Comparison of ENCODE assay signal across 19 mouse cellular contexts in the genomic region with DNA sequence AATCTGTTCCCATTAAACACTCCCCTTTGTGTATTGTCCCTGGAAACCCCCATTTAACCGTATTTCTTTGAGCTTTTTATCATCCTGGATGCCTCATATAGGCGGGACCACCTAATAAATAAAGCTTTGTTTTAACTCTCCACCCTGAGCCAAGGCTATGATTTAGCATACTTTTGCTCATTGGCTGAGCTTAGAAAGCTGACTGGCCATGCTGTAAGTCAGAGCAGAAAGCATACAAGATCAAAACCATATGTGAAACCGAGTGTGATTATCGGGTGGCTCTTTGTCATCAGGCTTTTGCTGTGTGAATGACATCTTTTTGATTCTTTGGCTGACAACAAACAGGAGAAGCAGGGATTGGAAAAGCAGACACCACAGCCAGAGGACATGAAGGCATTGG.
A peak's percentile ranks its signal among the peaks of the same experiment; 100 is the strongest.
DNase-seq lines count a peak whose midpoint lies in the region; ATAC-seq lines count a peak whose summit lies in the region.
"Had no signal": no experiment of that assay in that cellular context is flagged by ENCODE, and none has a peak within 500 bp of the region (broad histone marks: within the 10 kb centered on the region; RNA-seq: fewer than 3 reads in every experiment).

No protein-coding gene starts in this region.

- H3K9ac ChIP-seq in embryonic facial prominence, embryonic 14.5 days (ENCODE audit: low read depth, low read length) = no peak overlapping the region
- H3K9ac ChIP-seq in limb, embryonic 13.5 days = no peak overlapping the region
- no peak overlapping the region for H3K9ac ChIP-seq in midbrain, embryonic 13.5 days (replicated peaks)
- no peak overlapping the region for H3K9ac ChIP-seq in hindbrain, embryonic 12.5 days
- H3K9ac ChIP-seq: heart, embryonic 13.5 days; hindbrain, embryonic 15.5 days; liver, embryonic 14.5 days had no signal

- H3K27ac ChIP-seq in heart, embryonic 10.5 days = no peak overlapping the region
- H3K27ac ChIP-seq in embryonic facial prominence, embryonic 14.5 days (replicated peaks; ENCODE audit: low read depth, low read length) = no peak overlapping the region
- H3K27ac ChIP-seq in limb, embryonic 13.5 days = no peak overlapping the region
- H3K27ac ChIP-seq in midbrain, embryonic 13.5 days = no peak overlapping the region
- H3K27ac ChIP-seq in hindbrain, embryonic 12.5 days = no peak overlapping the region
- H3K27ac ChIP-seq: gastrocnemius, adult 2 months; heart, embryonic 13.5 days; hindbrain, embryonic 15.5 days; liver, embryonic 14.5 days had no signal

- DNase-seq in heart, embryonic 10.5 days (ENCODE audit: low spot score) = peak; percentile 67
- no peak for DNase-seq in heart, adult 9 months (ENCODE audit: low spot score in 2 of 2)
- DNase-seq in embryo, embryonic 10.5 days (ENCODE audit: low spot score) = peak; percentile 71
- peak; percentile 70 for DNase-seq in embryonic facial prominence, embryonic 14.5 days (ENCODE audit: low spot score)
- DNase-seq in ovary, adult 18-20 months (ENCODE audit: low spot score) = no peak
- DNase-seq: cerebellum, adult 9-10 months; gastrocnemius, adult 2 months; kidney, adult 18-20 months; kidney, postnatal 14 days; midbrain, embryonic 14.5 days; thymus, postnatal 14 days had no signal

- no peak overlapping the region for H3K4me3 ChIP-seq in heart, embryonic 10.5 days
- H3K4me3 ChIP-seq in embryonic facial prominence, embryonic 14.5 days (ENCODE audit: low read depth, low read length) = no peak overlapping the region
- H3K4me3 ChIP-seq in limb, embryonic 13.5 days = peak overlapping the region; percentile 14; the same call in 1 of the 2 replicates
- H3K4me3 ChIP-seq in midbrain, embryonic 13.5 days (replicated peaks) = no peak overlapping the region
- no peak overlapping the region for H3K4me3 ChIP-seq in hindbrain, embryonic 12.5 days
- H3K4me3 ChIP-seq: gastrocnemius, adult 2 months; heart, embryonic 13.5 days; hindbrain, embryonic 15.5 days had no signal

- no peak for ATAC-seq in embryonic facial prominence, embryonic 14.5 days (ENCODE audit: low read depth)
- ATAC-seq in limb, embryonic 13.5 days (ENCODE audit: low FRiP score, low read depth) = peak; percentile 88
- ATAC-seq in midbrain, embryonic 13.5 days = no peak
- ATAC-seq in hindbrain, embryonic 12.5 days (ENCODE audit: low FRiP score) = no peak
- ATAC-seq: forebrain, embryonic 16.5 days; lung, postnatal 0 days had no signal

- H3K36me3 ChIP-seq in heart, embryonic 10.5 days = no peaks in the 10 kb centered on the region
- no peaks in the 10 kb centered on the region for H3K36me3 ChIP-seq in embryonic facial prominence, embryonic 14.5 days (ENCODE audit: control insufficient read depth, insufficient read depth, low read length)
- no peaks in the 10 kb centered on the region for H3K36me3 ChIP-seq in limb, embryonic 13.5 days
- H3K36me3 ChIP-seq in midbrain, embryonic 13.5 days = no peaks in the 10 kb centered on the region
- H3K36me3 ChIP-seq in hindbrain, embryonic 12.5 days = no peaks in the 10 kb centered on the region
- H3K36me3 ChIP-seq: heart, embryonic 13.5 days; hindbrain, embryonic 15.5 days had no signal

- H3K27me3 ChIP-seq in heart, embryonic 10.5 days (ENCODE audit: insufficient read depth, poor library complexity, severe bottlenecking) = no peaks in the 10 kb centered on the region
- no peaks in the 10 kb centered on the region for H3K27me3 ChIP-seq in embryonic facial prominence, embryonic 14.5 days (replicated peaks; ENCODE audit: control insufficient read depth, insufficient read depth, low read length)
- H3K27me3 ChIP-seq in limb, embryonic 13.5 days = no peaks in the 10 kb centered on the region
- no peaks in the 10 kb centered on the region for H3K27me3 ChIP-seq in midbrain, embryonic 13.5 days
- no peaks in the 10 kb centered on the region for H3K27me3 ChIP-seq in hindbrain, embryonic 12.5 days
- H3K27me3 ChIP-seq: hindbrain, embryonic 15.5 days had no signal

- 46% methylated on average over 4 of the region's 4 CpGs for WGBS in heart, embryonic 10.5 days
- 17% methylated on average over 4 of the region's 4 CpGs for WGBS in embryonic facial prominence, embryonic 14.5 days
- 9% methylated on average over 4 of the region's 4 CpGs for WGBS in limb, embryonic 13.5 days
- WGBS in midbrain, embryonic 13.5 days = 38% methylated on average over 4 of the region's 4 CpGs
- WGBS in hindbrain, embryonic 12.5 days = 36% methylated on average over 4 of the region's 4 CpGs

- no peaks in the 10 kb centered on the region for H3K4me1 ChIP-seq in heart, embryonic 10.5 days
- H3K4me1 ChIP-seq in embryonic facial prominence, embryonic 14.5 days (ENCODE audit: control insufficient read depth, insufficient read depth, low read length) = 0 out of 2 replicates have a peak, but pooled peaks cover 5% of the 10 kb centered on the region
- peaks cover 12% of the 10 kb centered on the region for H3K4me1 ChIP-seq in limb, embryonic 13.5 days
- no peaks in the 10 kb centered on the region for H3K4me1 ChIP-seq in midbrain, embryonic 13.5 days (replicated peaks)
- H3K4me1 ChIP-seq in hindbrain, embryonic 12.5 days = no peaks in the 10 kb centered on the region
- H3K4me1 ChIP-seq: heart, embryonic 13.5 days; hindbrain, embryonic 15.5 days had no signal

- H3K9me3 ChIP-seq in heart, embryonic 10.5 days = no peaks in the 10 kb centered on the region
- no peaks in the 10 kb centered on the region for H3K9me3 ChIP-seq in embryonic facial prominence, embryonic 14.5 days (ENCODE audit: control insufficient read depth, low read length)
- H3K9me3 ChIP-seq in limb, embryonic 13.5 days = no peaks in the 10 kb centered on the region
- H3K9me3 ChIP-seq in midbrain, embryonic 13.5 days = no peaks in the 10 kb centered on the region
- no peaks in the 10 kb centered on the region for H3K9me3 ChIP-seq in hindbrain, embryonic 12.5 days (replicated peaks)
- H3K9me3 ChIP-seq: heart, embryonic 13.5 days; hindbrain, embryonic 15.5 days had no signal

- peak overlapping the region; percentile 25 for H3K4me2 ChIP-seq in embryonic facial prominence, embryonic 14.5 days (ENCODE audit: low read depth, low read length)
- peak overlapping the region; percentile 50 for H3K4me2 ChIP-seq in limb, embryonic 13.5 days (replicated peaks)
- H3K4me2 ChIP-seq in midbrain, embryonic 13.5 days (replicated peaks) = no peak overlapping the region
- H3K4me2 ChIP-seq in hindbrain, embryonic 12.5 days (replicated peaks) = no peak overlapping the region
- H3K4me2 ChIP-seq: heart, embryonic 13.5 days; hindbrain, embryonic 15.5 days had no signal

Comparison
In these comparisons a context has a peak if more than half of its experiments do, and no peak if none do; other contexts are left out.
1. DNase-seq: peak in heart, embryonic 10.5 days (single experiment), embryo, embryonic 10.5 days (single experiment) and embryonic facial prominence, embryonic 14.5 days (single experiment); none in heart, adult 9 months (0 of 2) and ovary, adult 18-20 months (single experiment).
2. H3K4me2 ChIP-seq: peak in embryonic facial prominence, embryonic 14.5 days (single experiment) and limb, embryonic 13.5 days (single experiment); none in midbrain, embryonic 13.5 days (single experiment) and hindbrain, embryonic 12.5 days (single experiment).